Mouse (Mus musculus) lung, embryonic 16.5 days (tissue): ENCODE data around the gene Bckdhb. TPM values are rescaled to one million over a fixed set of nuclear protein-coding genes. Genes with fewer than 3 reads are reported as not detected.
"Not testable (repeated sequence)": the region's sequence is repeated elsewhere in the genome, so short reads cannot be mapped to it uniquely, and the experiment has no call there.

Experiments used
- ATAC-seq: fragments of 200-750 bp; cut with Nextera tagmentation; 2 replicates; pipeline ENCODE4 v1.8.0; 2017; ENCODE audit warnings: low read depth, mild to moderate bottlenecking, moderate library complexity
- H3K27ac ChIP-seq: fragments of 300-500 bp; sonication (generic); 2 replicates; pipeline ENCODE4 v1.5.1; 2014; ENCODE audit warnings: mild to moderate bottlenecking, control low read depth, low read length
- H3K27me3 ChIP-seq: fragments of 300-500 bp; sonication (generic); 2 replicates; pipeline ENCODE4 v1.6.1; 2014; ENCODE audit warnings: low read depth, low read length, mixed read lengths; ENCODE audit not compliant: control insufficient read depth, insufficient read depth
- H3K36me3 ChIP-seq: fragments of 300-500 bp; sonication (generic); 2 replicates; pipeline ENCODE4 v1.6.1; 2014; ENCODE audit warnings: low read length; ENCODE audit not compliant: control insufficient read depth, insufficient read depth
- H3K4me1 ChIP-seq: fragments of 300-500 bp; sonication (generic); replicated peaks from 2 replicates; pipeline ENCODE4 v1.6.1; 2014; ENCODE audit warnings: low read length, mixed read lengths; ENCODE audit not compliant: control insufficient read depth, insufficient read depth
- H3K4me2 ChIP-seq: fragments of 300-500 bp; sonication (generic); 2 replicates; pipeline ENCODE4 v1.6.1; 2014; ENCODE audit warnings: low read depth, low read length, control low read depth
- H3K4me3 ChIP-seq: fragments of 300-500 bp; sonication (generic); 2 replicates; pipeline ENCODE4 v1.5.1; 2014; ENCODE audit warnings: mild to moderate bottlenecking, low read length, control low read depth
- H3K9ac ChIP-seq: fragments of 300-500 bp; sonication (generic); 2 replicates; pipeline ENCODE4 v1.6.1; 2014; ENCODE audit warnings: low read length, control low read depth
- H3K9me3 ChIP-seq: fragments of 300-500 bp; sonication (generic); 2 replicates; pipeline ENCODE4 v1.6.1; 2016; ENCODE audit warnings: low read length; ENCODE audit not compliant: control insufficient read depth
- WGBS: fragments of 180-500 bp; shearing (Covaris S2); extraction: QIAGEN DNeasy Blood & Tissue Kit; methylation state at CpG from one replicate; pipeline ENCODE4 v1.1.7; 2014; 5-methylcytosine and 5-hydroxymethylcytosine counted together
- polyA plus RNA-seq: library from polyadenylated mRNA; unstranded; fragments of >200 nt; fragmentation: Nextera tagmentation; extraction: Ambion mirVana; gene quantifications from 2 replicates; pipeline ENCODE4 v1.2.1, GENCODE M21; 2015

The Bckdhb gene
- polyA plus RNA-seq, 1 experiment from 2014 or later, result 33.9 TPM

DNA sequence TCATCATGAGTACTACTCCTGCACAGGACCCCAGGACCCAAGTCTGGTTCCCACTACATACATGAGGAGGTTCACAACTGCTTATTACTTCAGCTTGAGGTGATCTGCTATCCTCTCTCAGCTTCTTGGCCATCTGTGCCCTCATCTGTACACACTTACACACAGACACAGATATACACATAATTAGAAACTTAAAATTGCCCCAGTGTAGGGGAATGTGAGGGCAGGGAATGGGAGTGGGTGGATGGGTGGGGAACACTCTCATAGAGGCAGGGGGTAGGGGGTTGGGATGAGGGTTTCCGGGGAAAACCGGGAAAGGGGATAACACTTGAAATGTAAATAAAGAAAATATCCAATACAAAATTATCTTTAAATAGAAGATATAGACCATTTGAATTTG lies 15.1 kb upstream of the Bckdhb start:
- H3K4me2 ChIP-seq, result no peak overlapping the region
- WGBS, result 86% methylated on average over 2 of the region's 2 CpGs
- H3K4me3 ChIP-seq, result no peak overlapping the region
- H3K9me3 ChIP-seq, result no peaks in the 10 kb centered on the region
- no peak for ATAC-seq
- H3K9ac ChIP-seq, result no peak overlapping the region
- no peaks in the 10 kb centered on the region for H3K36me3 ChIP-seq
- no peaks in the 10 kb centered on the region for H3K4me1 ChIP-seq
- H3K27ac ChIP-seq, result no peak overlapping the region
- H3K27me3 ChIP-seq, result no peaks in the 10 kb centered on the region

DNA sequence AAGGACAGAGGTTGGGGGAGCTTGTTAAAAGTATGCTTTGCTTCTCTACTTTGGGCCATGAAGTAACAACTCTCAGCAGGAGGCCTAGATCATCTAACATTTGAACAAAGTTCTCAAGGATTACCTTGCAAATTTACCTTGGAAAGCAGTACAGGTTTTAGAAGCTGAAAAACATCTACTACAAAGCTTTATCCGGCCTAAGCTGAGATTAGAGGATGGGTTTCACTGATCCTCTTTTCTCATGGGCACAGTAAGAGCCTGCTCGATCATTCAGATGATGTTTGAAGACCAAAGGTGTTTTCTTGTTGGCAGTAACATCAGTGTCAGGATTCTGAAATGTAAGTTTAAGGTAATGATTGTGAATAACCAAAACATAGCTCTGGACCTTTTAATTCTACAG lies 14.0 kb upstream of the Bckdhb start:
- H3K4me2 ChIP-seq, result no peak overlapping the region
- H3K9me3 ChIP-seq, result no peaks in the 10 kb centered on the region
- 76% methylated on average over 2 of the region's 2 CpGs for WGBS
- H3K27ac ChIP-seq, result no peak overlapping the region
- H3K36me3 ChIP-seq, result no peaks in the 10 kb centered on the region
- H3K9ac ChIP-seq, result no peak overlapping the region
- H3K4me1 ChIP-seq, result no peaks in the 10 kb centered on the region
- no peak overlapping the region for H3K4me3 ChIP-seq
- no peak for ATAC-seq
- H3K27me3 ChIP-seq, result no peaks in the 10 kb centered on the region

DNA sequence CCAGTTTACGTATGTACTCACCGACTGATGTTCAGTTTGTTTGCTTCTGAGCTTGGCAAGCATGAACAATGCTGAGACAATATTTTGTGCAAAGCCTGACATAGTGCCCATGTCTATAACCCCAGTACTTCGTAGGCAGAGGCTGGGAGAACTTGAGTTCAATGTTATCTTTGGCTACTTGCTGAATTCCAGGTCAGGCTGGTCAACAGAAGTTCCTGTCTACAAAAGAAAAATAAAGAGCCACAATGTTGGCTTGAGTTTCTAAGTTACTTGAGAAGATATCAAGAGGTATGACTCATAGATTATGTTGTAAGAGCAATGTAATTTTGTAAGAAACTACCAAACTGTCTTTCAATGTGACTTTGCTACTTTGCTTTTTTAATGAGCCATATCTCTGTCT lies 2.9 kb upstream of the Bckdhb start:
- H3K9me3 ChIP-seq, result no peaks in the 10 kb centered on the region
- no peak overlapping the region for H3K4me2 ChIP-seq
- no peak overlapping the region for H3K27ac ChIP-seq
- no peaks in the 10 kb centered on the region for H3K36me3 ChIP-seq
- H3K9ac ChIP-seq, result no peak overlapping the region
- 69% methylated on average over 3 of the region's 3 CpGs for WGBS
- H3K4me1 ChIP-seq, result peaks cover 2% of the 10 kb centered on the region; the same call in 1 of the 2 replicates
- H3K27me3 ChIP-seq, result no peaks in the 10 kb centered on the region
- H3K4me3 ChIP-seq, result no peak overlapping the region
- ATAC-seq, result no peak

DNA sequence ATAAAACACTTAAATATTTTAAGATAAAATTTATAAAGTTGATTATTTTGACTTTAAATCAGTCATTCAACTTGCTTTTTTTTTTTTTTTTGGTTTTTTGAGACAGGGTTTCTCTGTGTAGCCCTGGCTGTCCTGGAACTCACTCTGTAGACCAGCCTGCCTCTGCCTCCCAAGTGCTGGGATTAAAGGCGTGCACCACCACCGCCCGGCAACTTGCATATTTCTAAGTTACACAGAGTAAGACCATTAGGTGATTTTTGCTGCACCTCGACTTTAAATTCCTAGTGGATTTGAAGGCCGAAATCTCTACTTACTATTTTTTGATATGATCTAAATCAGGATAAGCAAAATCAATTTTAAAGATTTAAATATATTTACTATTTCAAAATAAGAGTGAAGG lies 589 bp upstream of the Bckdhb start:
- no peaks in the 10 kb centered on the region for H3K9me3 ChIP-seq
- no peak overlapping the region; the same call in 1 of the 2 replicates for H3K9ac ChIP-seq
- no peak overlapping the region for H3K27ac ChIP-seq
- H3K4me3 ChIP-seq, result peak overlapping the region; percentile 79
- H3K4me2 ChIP-seq, result peak overlapping the region; percentile 78
- ATAC-seq, result no peak
- WGBS, result 84% methylated on average over 5 of the region's 5 CpGs
- no peaks in the 10 kb centered on the region for H3K27me3 ChIP-seq
- no peaks in the 10 kb centered on the region for H3K36me3 ChIP-seq
- peaks cover 2% of the 10 kb centered on the region; the same call in 1 of the 2 replicates for H3K4me1 ChIP-seq

DNA sequence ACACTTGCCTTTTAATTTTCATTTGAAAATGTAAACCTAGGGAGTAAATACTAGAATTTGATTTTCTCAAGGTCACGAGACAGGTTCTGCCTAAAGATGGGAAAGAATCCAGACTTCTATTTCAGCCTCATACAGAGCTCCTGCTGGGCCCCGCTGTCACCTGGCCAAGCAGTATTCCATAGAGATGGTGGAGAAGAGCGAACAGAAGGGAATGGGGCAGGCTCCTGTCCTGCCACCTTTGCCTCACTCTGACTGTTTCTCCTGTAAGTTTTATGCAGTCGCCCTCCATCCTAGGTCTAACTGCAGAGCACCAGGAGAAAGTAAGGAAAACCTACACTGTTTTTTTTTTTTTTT lies 720 bp downstream of the Bckdhb start:
- ATAC-seq, result no peak
- H3K4me1 ChIP-seq, result peaks cover 2% of the 10 kb centered on the region; the same call in 1 of the 2 replicates
- no peaks in the 10 kb centered on the region for H3K9me3 ChIP-seq
- peak overlapping the region; percentile 76; the same call in 1 of the 2 replicates for H3K9ac ChIP-seq
- H3K36me3 ChIP-seq, result no peaks in the 10 kb centered on the region
- peak overlapping the region; percentile 78 for H3K4me2 ChIP-seq
- 49% methylated on average over 4 of the region's 4 CpGs for WGBS
- H3K4me3 ChIP-seq, result peak overlapping the region; percentile 79
- no peak overlapping the region for H3K27ac ChIP-seq
- no peaks in the 10 kb centered on the region for H3K27me3 ChIP-seq

DNA sequence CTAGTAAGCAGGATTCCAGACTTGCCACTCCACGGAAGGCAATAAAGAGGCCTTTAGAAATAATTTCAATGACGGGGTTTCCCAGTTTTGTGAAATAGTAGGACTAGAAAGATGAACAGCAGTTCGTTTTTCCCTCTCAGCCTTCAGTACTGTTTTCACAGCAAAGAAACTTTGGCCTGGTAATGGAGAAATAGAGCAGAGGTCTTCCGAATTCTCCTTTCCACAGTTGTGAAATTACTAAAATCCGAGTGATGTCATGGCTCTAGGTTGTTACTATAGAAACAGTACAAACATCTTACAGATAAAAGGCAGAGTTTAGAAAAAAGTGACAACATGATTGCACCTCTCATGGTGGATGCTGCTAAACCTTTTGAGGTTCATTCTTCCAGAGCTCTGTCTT lies 1.4 kb downstream of the Bckdhb start:
- no peaks in the 10 kb centered on the region for H3K36me3 ChIP-seq
- H3K4me3 ChIP-seq, result no peak overlapping the region
- H3K4me2 ChIP-seq, result no peak overlapping the region
- H3K9ac ChIP-seq, result no peak overlapping the region
- H3K27ac ChIP-seq, result no peak overlapping the region
- 76% methylated on average over 5 of the region's 5 CpGs for WGBS
- ATAC-seq, result no peak
- no peaks in the 10 kb centered on the region for H3K9me3 ChIP-seq
- peaks cover 2% of the 10 kb centered on the region; the same call in 1 of the 2 replicates for H3K4me1 ChIP-seq
- H3K27me3 ChIP-seq, result no peaks in the 10 kb centered on the region

DNA sequence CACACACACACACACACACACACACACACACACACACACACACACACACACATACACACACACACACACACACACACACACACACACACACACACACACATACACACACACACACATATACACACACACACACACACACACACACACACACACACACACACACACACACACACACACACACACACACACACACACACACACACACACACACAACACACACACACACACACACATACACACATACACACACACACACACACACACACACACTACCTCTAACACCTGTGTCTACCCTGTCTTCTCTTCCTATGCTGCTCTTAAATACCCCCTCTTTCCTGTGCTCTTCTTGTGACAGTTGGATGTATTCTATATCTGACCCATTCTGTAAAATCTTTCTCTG lies 14.6 kb downstream of the Bckdhb start:
- not testable (repeated sequence) for H3K27me3 ChIP-seq, H3K36me3 ChIP-seq, H3K4me2 ChIP-seq, H3K9ac ChIP-seq, H3K4me3 ChIP-seq, ATAC-seq, H3K27ac ChIP-seq, H3K9me3 ChIP-seq, H3K4me1 ChIP-seq

DNA sequence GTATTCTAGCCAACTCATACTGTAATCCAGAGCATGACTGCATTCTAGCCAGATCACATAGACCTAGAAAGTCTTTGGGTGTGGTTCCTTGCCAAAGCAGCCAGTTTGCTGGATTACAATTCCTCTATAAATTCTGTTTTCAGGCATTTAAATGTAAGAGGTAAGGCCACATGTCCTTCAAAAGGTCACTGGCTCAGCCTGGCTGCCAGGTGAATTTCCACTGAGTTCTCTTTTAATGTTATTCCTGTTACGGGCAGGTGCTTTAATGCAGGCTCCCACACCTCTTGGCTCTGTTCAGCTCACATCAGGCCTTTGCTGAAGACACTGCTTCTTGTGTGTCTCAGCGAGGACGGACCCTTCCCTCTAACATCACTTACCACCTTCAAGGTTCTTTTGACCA lies 15.1 kb downstream of the Bckdhb start:
- no peak for ATAC-seq
- Histone ChIP-seq H3K36me3 (no peaks in the 10 kb centered on the region), H3K27me3 (no peaks in the 10 kb centered on the region), H3K9ac (no peak overlapping the region), H3K4me1 (no peaks in the 10 kb centered on the region), H3K4me2 (no peak overlapping the region), H3K4me3 (no peak overlapping the region), H3K9me3 (peaks cover 8% of the 10 kb centered on the region; the same call in 1 of the 2 replicates), H3K27ac (no peak overlapping the region)
- WGBS, result 87% methylated on average over 3 of the region's 3 CpGs

DNA sequence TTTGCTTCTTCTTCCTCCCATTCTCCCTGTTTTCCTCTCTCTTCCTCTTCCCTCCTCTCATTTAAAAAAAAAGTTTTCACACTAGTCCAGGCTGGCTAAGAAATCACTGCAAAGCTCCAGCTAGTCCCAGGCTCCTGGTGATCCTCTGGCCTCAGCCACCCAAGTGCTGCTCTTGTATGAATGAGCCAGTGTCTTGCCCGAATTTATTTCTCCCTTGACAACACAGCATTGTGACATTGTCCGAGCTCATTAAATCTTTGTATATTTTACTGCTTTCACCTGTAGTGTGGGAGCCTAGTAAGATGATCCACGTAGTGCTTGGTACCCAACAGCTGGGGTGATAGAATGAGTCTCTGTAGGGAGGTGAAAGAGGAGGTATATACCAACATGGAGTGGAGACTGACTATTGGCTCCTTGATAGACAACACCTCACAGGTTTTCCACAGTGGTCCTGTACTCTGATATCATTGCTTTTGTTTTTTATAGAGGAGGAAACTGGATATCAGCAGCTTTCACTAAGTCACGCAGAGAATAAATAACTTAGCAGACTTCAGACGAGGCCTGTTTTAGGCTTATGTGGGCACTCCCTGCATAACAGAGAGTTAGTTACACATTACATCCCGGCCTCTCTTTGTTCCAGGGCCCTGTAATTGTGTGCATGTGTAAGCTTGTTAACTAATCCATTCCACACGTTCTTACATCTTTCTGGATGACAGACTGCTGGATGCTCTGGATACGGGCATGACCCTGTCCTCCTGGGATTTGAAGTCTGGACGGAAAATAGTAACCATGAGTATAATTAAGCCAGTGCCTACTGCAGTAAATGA lies 15.8 kb downstream of the Bckdhb start:
- Histone ChIP-seq H3K4me2 (no peak overlapping the region), H3K27ac (no peak overlapping the region), H3K4me1 (no peaks in the 10 kb centered on the region), H3K4me3 (no peak overlapping the region), H3K27me3 (no peaks in the 10 kb centered on the region), H3K36me3 (no peaks in the 10 kb centered on the region), H3K9ac (no peak overlapping the region), H3K9me3 (peaks cover 8% of the 10 kb centered on the region; the same call in 1 of the 2 replicates)
- 91% methylated on average over 9 of the region's 9 CpGs for WGBS
- no peak for ATAC-seq
